Mouse (Mus musculus) CH12.LX (cell line): ENCODE measurements around the gene Zbp1. TPM values are rescaled to one million over a fixed set of nuclear protein-coding genes. Genes with fewer than 3 reads are reported as not detected.

Experiments used
- DNase-seq: peaks from one replicate; pipeline ENCODE4 v3.0.0-alpha.2; 2013; ENCODE audit errors: extremely low read depth
- H3K27ac ChIP-seq: 2 replicates; pipeline ENCODE4 v1.5.1; 2012; ENCODE audit warnings: low read depth, mild to moderate bottlenecking, control low read depth, moderate library complexity; ENCODE audit not compliant: insufficient read depth
- H3K27me3 ChIP-seq: replicated peaks from 2 replicates; pipeline ENCODE3; 2012; ENCODE audit warnings: inconsistent platforms
- H3K36me3 ChIP-seq, 2 experiments: replicated peaks in 1 of 2; 2 replicates each; pipeline versions ENCODE3 to v1.6.1; 2012; ENCODE audit warnings: inconsistent platforms in 1 of 2, low read length in 1 of 2, mild to moderate bottlenecking in 1 of 2, mixed read lengths in 1 of 2, moderate library complexity in 1 of 2; ENCODE audit not compliant: control insufficient read depth in 1 of 2, insufficient read depth in 1 of 2
- H3K4me1 ChIP-seq, 2 experiments: 2 replicates each; pipeline ENCODE4 v1.6.1; 2012; ENCODE audit warnings: inconsistent platforms in 1 of 2, moderate library complexity in 1 of 2; ENCODE audit not compliant: insufficient read depth in 2 of 2, control insufficient read depth in 1 of 2
- H3K4me2 ChIP-seq: 2 replicates; pipeline ENCODE4 v1.6.1; 2012; ENCODE audit warnings: low read depth, mild to moderate bottlenecking, control low read depth; ENCODE audit not compliant: poor library complexity, insufficient read depth, severe bottlenecking
- H3K4me3 ChIP-seq, 3 experiments: fragments of 150-350 bp in 1 of 3; sonication (generic) in 1 of 3; replicated peaks in 1 of 3; 2 replicates each; pipeline versions ENCODE3 to v1.5.1; 2011 to 2012; ENCODE audit warnings: low read depth in 2 of 3, low read length in 2 of 3, mild to moderate bottlenecking in 2 of 3, moderate library complexity in 2 of 3, control low read depth in 1 of 3, improper control_type of control experiment in 1 of 3, inconsistent platforms in 1 of 3, mixed read lengths in 1 of 3; ENCODE audit not compliant: poor library complexity in 1 of 3
- H3K79me2 ChIP-seq: replicated peaks from 2 replicates; pipeline ENCODE4 v1.6.1; 2012; ENCODE audit warnings: mild to moderate bottlenecking, moderate library complexity; ENCODE audit not compliant: control insufficient read depth, poor library complexity, insufficient read depth, severe bottlenecking; ENCODE audit errors: extremely low read depth
- H3K9ac ChIP-seq: 2 replicates; pipeline ENCODE4 v1.6.1; 2012; ENCODE audit warnings: low read depth, mild to moderate bottlenecking, control low read depth, moderate library complexity; ENCODE audit not compliant: insufficient read depth
- H3K9me3 ChIP-seq: replicated peaks from 2 replicates; pipeline ENCODE3; 2012; ENCODE audit warnings: low read length, inconsistent platforms, mixed read lengths
- CHD1 ChIP-seq: IDR thresholded peaks from 2 replicates; pipeline ENCODE4 v1.6.1; 2012; ENCODE audit warnings: low read depth, low read length, improper control_type of control experiment, inconsistent platforms
- CTCF ChIP-seq, 2 experiments: IDR thresholded peaks in 1 of 2; conservative IDR thresholded peaks in 1 of 2; 2 replicates each; pipeline ENCODE4 v1.5.1; 2011 to 2012; ENCODE audit warnings: low read depth in 2 of 2, low read length in 2 of 2, improper control_type of control experiment in 1 of 2, inconsistent platforms in 1 of 2, mild to moderate bottlenecking in 1 of 2, moderate library complexity in 1 of 2
- ELF1 ChIP-seq: IDR thresholded peaks from 2 replicates; pipeline ENCODE4 v1.6.1; 2014; ENCODE audit warnings: low read depth, mild to moderate bottlenecking, inconsistent platforms, low read length, improper control_type of control experiment
- EP300 ChIP-seq: IDR thresholded peaks from 2 replicates; pipeline ENCODE4 v1.6.1; 2011; ENCODE audit warnings: low read length, improper control_type of control experiment
- IRF4 ChIP-seq: IDR thresholded peaks from 2 replicates; pipeline ENCODE4 v1.6.1; 2014; ENCODE audit warnings: low read depth, mild to moderate bottlenecking, inconsistent platforms, low read length, improper control_type of control experiment
- JUN ChIP-seq: IDR thresholded peaks from 2 replicates; pipeline ENCODE4 v1.6.1; 2011; ENCODE audit warnings: low read depth, mild to moderate bottlenecking, low read length, improper control_type of control experiment, moderate library complexity; ENCODE audit not compliant: insufficient read depth
- KAT2A ChIP-seq: IDR thresholded peaks from 2 replicates; pipeline ENCODE4 v1.6.1; 2012; ENCODE audit warnings: low read length, improper control_type of control experiment, inconsistent platforms; ENCODE audit not compliant: insufficient replicate concordance
- MAFK ChIP-seq: IDR thresholded peaks from 2 replicates; pipeline ENCODE4 v1.6.1; 2011; ENCODE audit warnings: low read length, improper control_type of control experiment; ENCODE audit not compliant: insufficient replicate concordance
- MAZ ChIP-seq: IDR thresholded peaks from 2 replicates; pipeline ENCODE4 v1.6.1; 2012; ENCODE audit warnings: low read depth, mild to moderate bottlenecking, inconsistent platforms, low read length, improper control_type of control experiment, moderate library complexity
- NELFE ChIP-seq: IDR thresholded peaks from 2 replicates; pipeline ENCODE4 v1.6.1; 2011; ENCODE audit warnings: low read depth, low read length, improper control_type of control experiment
- POLR2A ChIP-seq: IDR thresholded peaks from 2 replicates; pipeline ENCODE4 v1.6.1; 2011; ENCODE audit warnings: low read depth, mild to moderate bottlenecking, improper control_type of control experiment, low read length
- POLR2AphosphoS2 ChIP-seq: IDR thresholded peaks from 2 replicates; pipeline ENCODE4 v1.6.1; 2011; ENCODE audit warnings: low read depth, low read length, improper control_type of control experiment
- RCOR1 ChIP-seq: conservative IDR thresholded peaks from 2 replicates; pipeline ENCODE4 v1.6.1; 2012; ENCODE audit warnings: low read depth, mild to moderate bottlenecking, inconsistent platforms, low read length, improper control_type of control experiment
- SIN3A ChIP-seq: IDR thresholded peaks from 2 replicates; pipeline ENCODE4 v1.6.1; 2012; ENCODE audit warnings: low read length, improper control_type of control experiment, inconsistent platforms
- SMC3 ChIP-seq: IDR thresholded peaks from 2 replicates; pipeline ENCODE4 v1.6.1; 2011; ENCODE audit warnings: low read depth, low read length, improper control_type of control experiment
- TBP ChIP-seq: conservative IDR thresholded peaks from 2 replicates; pipeline ENCODE4 v1.6.1; 2011; ENCODE audit warnings: low read depth, low read length, improper control_type of control experiment
- ZC3H11A ChIP-seq: IDR thresholded peaks from 2 replicates; pipeline ENCODE4 v1.6.1; 2012; ENCODE audit warnings: low read depth, mild to moderate bottlenecking, inconsistent platforms, low read length, improper control_type of control experiment
- ZKSCAN1 ChIP-seq: IDR thresholded peaks from 2 replicates; pipeline ENCODE4 v1.6.1; 2012; ENCODE audit warnings: low read depth, inconsistent platforms, low read length, improper control_type of control experiment, borderline replicate concordance
- ZNF384 ChIP-seq: IDR thresholded peaks from 2 replicates; pipeline ENCODE4 v1.6.1; 2012; ENCODE audit warnings: low read depth, low read length, improper control_type of control experiment, inconsistent platforms
- dilution Hi-C: fragments of 300-500 bp; cut with MboI; formaldehyde crosslinking; loops from 2 replicates; pipeline ENCODE4 v1.14.3; 2020; ENCODE audit warnings: low sequenced_read_pairs; ENCODE audit not compliant: extremely low pct_unique_long_range_greater_than_20kb, extremely low pct_ligation_motif_present
- in situ Hi-C: fragments of 300-500 bp; cut with MboI; formaldehyde crosslinking; loops from 3 replicates; pipeline ENCODE4 v1.14.3; 2019; ENCODE audit warnings: low sequenced_read_pairs, low pct_ligation_motif_present, low pct_unique_long_range_greater_than_20kb, mixed read lengths
- polyA plus RNA-seq: library from polyadenylated mRNA; unstranded; fragments of >175 nt; gene quantifications from 2 replicates; pipeline ENCODE4 v1.2.1, GENCODE M21; 2012; ENCODE audit warnings: low read depth; ENCODE audit not compliant: insufficient read length
- total RNA-seq, 2 experiments: library from RNA; depleted of rRNA; stranded (reverse); fragments of 300-350 nt in 1 of 2; fragments of >200 nt in 1 of 2; gene quantifications; 2 replicates each; pipeline ENCODE4 v1.2.3; 2012 to 2014

Zbp1 gene
- total and polyA plus RNA-seq, 3 experiments, result 8.1 to 9.8 (median 8.7) TPM

- in situ Hi-C loops, result no loop called here
- Histone ChIP-seq H3K79me2 (no peaks in the 10 kb centered on the region), H3K27me3 (no peaks in the 10 kb centered on the region), H3K36me3 (peaks cover 0 to 8% of the 10 kb centered on the region in 2 experiments), H3K9ac (no peak overlapping the region), H3K4me2 (no peak overlapping the region), H3K27ac (no peak overlapping the region), H3K4me1 (peaks cover 0 to 17% of the 10 kb centered on the region in 2 experiments; a peak in 2 of 4 replicates), H3K4me3 (no peak overlapping the region), H3K9me3 (no peaks in the 10 kb centered on the region)
- dilution Hi-C loops, result no loop called here
- no peak for TF ChIP-seq EP300
- peak; percentile 92 for TF ChIP-seq ZKSCAN1
- TF ChIP-seq, all 38 proteins: peak for 1
- DNase-seq, result no peak
These were observed 9.5 kb downstream of the Zbp1 start for GRCm38 (mm10) chr2:173209091-173209815.

GRCm38 (mm10) chr2:173207051-173207450 lies 11.7 kb downstream of the Zbp1 start:
- DNase-seq, result no peak
- H3K9me3 ChIP-seq, result no peaks in the 10 kb centered on the region
- H3K27ac ChIP-seq, result no peak overlapping the region
- peaks cover 0 to 17% of the 10 kb centered on the region in 2 experiments; a peak in 2 of 4 replicates for H3K4me1 ChIP-seq
- H3K4me3 ChIP-seq, result no peak overlapping the region
- no peak overlapping the region for H3K9ac ChIP-seq
- H3K27me3 ChIP-seq, result peaks cover 6% of the 10 kb centered on the region
- peaks cover 0 to 8% of the 10 kb centered on the region in 2 experiments for H3K36me3 ChIP-seq
- no peak overlapping the region for H3K4me2 ChIP-seq
- dilution Hi-C loops (no loop called here), in situ Hi-C loops (no loop called here)
- no peaks in the 10 kb centered on the region for H3K79me2 ChIP-seq
- TF ChIP-seq SMC3 (no peak), SIN3A (no peak), ELF1 (no peak), IRF4 (no peak), NELFE (no peak), CTCF (conservative IDR thresholded peaks at IDR 0.05 in 1 of 2, IDR thresholded peaks at IDR 0.05 in 1 of 2; ENCODE audit: low read depth in 2 of 2, low read length in 2 of 2) (no peak), ZNF384 (no peak), JUN (no peak), RCOR1 (no peak), MAFK (no peak), KAT2A (no peak), MAZ (no peak), CHD1 (no peak), ZC3H11A (no peak), TBP (no peak), POLR2AphosphoS2 (no peak), POLR2A (no peak)
